Mouse (Mus musculus): ENCODE measurements at regions not wholly inside any gene's neighbourhood (a gene's known extent, or its start where the extent isn't known, plus 50 kb on each side); places are given as distances from the start of the nearest gene placed in this dataset.
A peak's percentile ranks its signal among the peaks of the same experiment; 100 is the strongest.

DNA sequence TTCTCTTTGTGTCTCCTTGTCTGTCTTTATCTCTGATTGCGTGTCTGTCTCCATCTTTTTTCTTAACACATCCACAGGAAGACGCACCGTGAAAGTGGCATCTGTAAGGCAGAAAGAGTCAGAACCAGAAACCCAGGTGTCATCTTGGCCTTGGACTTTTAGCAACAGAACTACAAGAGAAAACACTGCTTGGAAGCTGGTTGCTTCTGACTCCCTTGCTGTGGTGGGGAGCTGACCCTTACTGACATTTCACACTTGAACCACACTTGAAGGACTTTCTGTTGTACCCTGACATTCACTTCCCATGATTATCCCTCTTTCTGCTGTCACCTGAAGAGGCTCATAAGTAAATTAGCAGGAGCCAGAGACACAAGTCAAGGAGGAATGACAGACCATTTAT, 180.6 kb downstream of the Irx2 start:
- no peak for DNase-seq

DNA sequence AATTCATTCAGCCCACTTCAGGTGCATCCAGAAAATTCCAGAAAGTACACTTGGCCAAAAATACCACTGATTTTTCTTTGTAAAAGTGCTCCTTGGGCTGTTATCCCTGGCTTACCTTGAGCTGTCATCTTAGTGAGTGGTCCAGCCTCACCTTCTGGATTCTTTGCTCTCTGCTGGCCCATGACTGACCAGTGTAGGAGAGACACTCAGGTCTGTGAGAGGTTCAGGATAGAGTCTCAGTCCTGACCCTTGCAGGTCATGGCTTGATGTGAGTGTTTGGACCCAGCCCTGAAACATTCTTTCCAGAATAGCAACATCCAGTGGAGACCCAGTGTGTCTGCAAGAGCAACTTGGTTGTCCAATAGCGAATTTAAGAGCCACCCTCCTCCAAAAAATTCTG, 182.0 kb downstream of the Irx2 start:
- no peak for DNase-seq

- no peak for DNase-seq
Measured at GRCm38 (mm10) chr13:72814616-72815015, 186.0 kb downstream of the Irx2 start.

- no peak for DNase-seq
Measured at GRCm38 (mm10) chr13:72815236-72815932, 186.8 kb downstream of the Irx2 start.

DNA sequence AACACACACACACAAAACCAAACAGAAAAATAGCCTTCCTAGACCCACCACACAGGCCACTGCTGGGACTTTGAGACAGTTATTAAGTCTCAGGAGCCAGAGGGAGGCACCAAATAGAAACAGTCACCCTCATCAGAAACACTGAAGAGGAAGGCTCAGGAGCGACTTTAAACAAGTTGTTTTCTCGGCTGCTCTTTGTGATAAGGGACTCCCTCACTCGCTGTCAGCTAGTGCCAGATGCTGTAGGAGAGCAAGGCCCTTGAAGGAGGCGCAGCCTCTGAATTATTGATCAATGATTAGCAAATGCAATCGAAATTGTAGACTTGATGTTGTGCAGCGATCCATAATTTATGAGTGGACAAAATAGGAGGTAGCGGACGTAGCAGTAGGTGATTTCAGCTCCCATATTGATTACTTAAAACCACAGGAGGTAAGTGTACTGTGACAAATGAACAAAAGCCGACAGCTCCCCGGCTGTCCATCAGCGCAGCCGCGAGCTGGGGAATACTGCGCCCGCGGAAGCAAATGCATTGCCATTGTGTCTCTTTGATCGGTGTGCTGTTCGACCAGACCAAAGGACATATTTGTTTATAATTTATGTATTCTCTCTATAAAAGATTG, 187.4 kb downstream of the Irx2 start:
- DNase-seq, result no peak

- DNase-seq, result no peak
Measured at GRCm38 (mm10) chr13:72816856-72817255, 188.2 kb downstream of the Irx2 start.

DNA sequence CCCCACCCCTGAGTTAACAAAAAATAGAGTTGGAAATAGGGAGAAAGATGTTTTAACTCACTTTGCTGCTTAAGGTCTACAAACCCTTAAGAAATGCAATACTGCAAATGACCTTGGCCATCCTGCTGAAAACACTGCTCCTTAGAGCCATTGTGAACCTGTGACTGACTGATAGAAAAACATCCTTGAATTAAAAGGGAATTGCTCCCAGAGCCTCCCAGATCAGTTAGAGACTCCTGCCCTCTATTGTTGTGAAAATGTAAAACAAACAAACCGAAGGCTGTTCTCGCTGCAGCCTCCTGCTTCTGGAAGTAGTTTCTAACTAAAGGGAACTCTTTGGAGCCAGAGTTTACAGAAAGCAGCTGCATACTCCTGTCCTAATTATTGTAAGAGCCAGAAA, 188.9 kb downstream of the Irx2 start:
- no peak for DNase-seq

GRCm38 (mm10) chr13:72817930-72818329, 189.3 kb downstream of the Irx2 start:
- DNase-seq, result no peak

DNA sequence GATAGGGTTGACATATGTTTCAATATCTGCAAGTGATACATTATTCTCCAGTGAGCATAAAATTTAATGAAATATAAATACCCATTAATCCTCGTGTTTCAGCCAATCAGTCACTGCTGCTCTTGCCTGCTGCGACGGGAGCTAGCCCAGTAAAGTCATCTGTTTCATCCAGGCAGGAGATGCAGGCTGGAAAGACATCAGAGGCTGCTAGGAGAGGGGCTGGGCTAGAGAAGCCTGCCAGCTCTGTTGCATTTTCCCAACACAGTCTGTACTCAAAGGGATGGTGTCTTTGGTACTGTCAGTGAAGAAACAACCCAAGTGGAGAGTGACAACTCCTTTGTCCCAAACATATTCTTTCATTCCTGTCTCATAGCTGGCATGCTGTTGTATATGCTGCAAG, 198.0 kb downstream of the Irx2 start:
- DNase-seq, result no peak

DNA sequence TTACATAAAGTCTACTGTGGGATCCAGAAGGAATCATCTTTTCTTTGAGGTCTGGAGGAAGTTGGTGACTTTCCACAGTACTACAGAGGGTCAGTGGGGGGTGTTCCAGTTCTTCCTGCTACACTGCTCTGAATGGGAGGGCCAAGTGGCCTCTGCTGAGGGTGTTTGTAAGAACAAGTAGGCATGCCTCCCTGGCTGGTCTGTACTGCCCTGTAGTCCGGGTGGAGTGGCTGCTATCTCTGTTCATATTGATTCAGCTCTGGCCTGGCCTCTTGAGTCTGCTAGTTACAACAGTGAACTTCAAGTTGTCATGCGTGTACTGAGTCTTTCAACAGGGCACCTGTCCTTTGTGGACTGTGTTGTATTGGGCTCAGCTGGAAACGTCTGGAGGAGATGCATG, 200.7 kb downstream of the Irx2 start:
- no peak for DNase-seq

- DNase-seq, result no peak
Measured at GRCm38 (mm10) chr13:72833326-72833725, 204.7 kb downstream of the Irx2 start.

- no peak for DNase-seq
Measured at GRCm38 (mm10) chr13:72837016-72837415, 208.4 kb downstream of the Irx2 start.

DNA sequence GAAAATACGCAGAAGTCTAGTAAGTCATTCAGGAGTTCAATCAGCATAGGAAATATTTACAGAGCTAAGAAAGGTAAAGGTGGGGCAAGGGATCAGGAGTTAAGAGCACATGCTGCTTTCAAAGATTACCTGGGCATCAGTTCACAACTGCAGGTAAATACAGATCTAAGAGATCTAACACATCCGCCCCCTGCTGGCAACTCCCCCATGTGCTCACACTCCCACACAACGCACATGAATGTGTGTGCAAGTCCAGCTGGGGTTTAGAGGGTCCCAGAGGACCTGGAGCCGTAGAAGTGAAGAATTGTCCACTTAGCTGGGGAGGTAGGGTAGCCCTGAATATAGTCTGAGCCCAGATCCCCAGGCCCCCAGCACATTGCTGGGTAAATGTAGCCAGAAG, 219.5 kb downstream of the Irx2 start:
- DNase-seq, result no peak

GRCm38 (mm10) chr13:72849841-72850240, 221.2 kb downstream of the Irx2 start:
- no peak for DNase-seq

DNA sequence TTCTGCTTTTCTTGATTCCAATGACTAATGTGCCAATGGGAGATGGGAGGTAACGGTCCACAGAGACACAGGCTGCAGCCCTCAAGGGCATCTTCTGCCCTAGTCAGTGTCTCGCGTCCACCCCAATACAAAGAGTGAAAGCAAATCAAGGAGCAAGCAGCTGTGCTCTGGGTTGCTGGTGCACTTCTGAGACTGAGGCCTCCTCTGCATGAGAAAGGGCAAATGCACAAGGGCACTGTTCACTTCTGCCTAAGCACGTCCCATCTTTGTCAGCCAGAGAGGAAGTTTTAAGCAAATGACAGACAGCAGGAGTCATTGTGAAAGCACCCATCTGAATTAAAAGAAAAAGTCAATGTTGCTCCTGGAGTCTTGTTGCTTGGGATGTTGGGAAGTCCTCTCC, 224.3 kb downstream of the Irx2 start:
- no peak for DNase-seq

DNA sequence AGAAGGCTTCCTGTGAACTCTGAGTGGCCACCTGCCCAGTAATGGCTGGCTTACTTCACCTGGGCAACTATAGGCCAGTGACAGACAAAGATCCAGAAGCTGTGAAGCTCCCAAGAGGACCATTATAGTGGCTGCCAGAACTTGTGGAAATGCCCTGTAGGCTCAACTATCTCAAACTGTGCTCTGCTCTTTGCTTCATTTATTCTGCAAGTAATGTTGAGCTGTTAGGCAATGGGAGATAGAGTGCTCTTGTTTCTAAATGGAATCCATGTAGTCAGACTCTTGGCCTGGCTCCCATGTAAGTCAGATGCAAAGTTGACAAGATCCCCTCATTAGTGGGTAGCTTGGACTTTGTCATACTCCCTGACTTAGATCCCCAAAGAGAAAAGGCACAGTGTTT, 247.3 kb downstream of the Irx2 start:
- no peak for DNase-seq

GRCm38 (mm10) chr13:72894982-72895381, 266.4 kb downstream of the Irx2 start:
- DNase-seq, result no peak

- peak; percentile 32 for DNase-seq
Measured at GRCm38 (mm10) chr13:72902576-72902975, 274.0 kb downstream of the Irx2 start.

GRCm38 (mm10) chr13:72918895-72919294, 290.3 kb downstream of the Irx2 start:
- DNase-seq, result no peak

- DNase-seq, result no peak
Measured at GRCm38 (mm10) chr13:72920368-72920767, 291.7 kb downstream of the Irx2 start.

- no peak for DNase-seq
Measured at GRCm38 (mm10) chr13:72924560-72925135, 296.0 kb downstream of the Irx2 start.

DNA sequence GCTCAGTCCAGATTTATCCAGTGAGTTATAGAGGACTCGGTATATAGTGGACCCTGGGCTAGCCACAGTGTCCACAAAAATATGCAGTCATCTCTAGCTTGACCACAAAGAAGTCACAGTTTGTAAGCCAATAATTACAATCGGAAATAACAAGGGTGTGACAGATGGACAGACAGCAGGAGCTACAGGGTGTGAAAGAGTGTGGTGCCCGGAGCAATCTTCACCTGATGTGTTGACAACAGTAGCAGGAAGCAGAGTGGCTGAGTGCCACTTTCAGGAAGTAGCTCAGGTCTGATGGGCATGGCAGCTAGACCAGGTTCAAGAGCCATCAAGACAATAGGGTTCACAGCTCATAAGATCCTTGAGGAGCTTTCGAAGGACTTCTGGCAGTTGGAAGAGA, 308.6 kb downstream of the Irx2 start:
- no peak for DNase-seq

- DNase-seq, result no peak
Measured at GRCm38 (mm10) chr13:72938156-72938874, 309.7 kb downstream of the Irx2 start.

Measured in adrenal gland, postnatal 14 days (tissue).